Mouse (Mus musculus): ENCODE results near the gene Agap2.

Gene Agap2

GRCm38 (mm10) chr10:127078677-127079575 lies 3.8 kb downstream of the Agap2 start:
- ChIA-PET POLR2A (interaction anchor here in 3 of 4 experiments (0.5 to 3.8 kb wide), 24 partner anchors 8 to 1241 kb away, joined by 3 to 24 read pairs (median 3); partner anchors contain the start of genes Tspan31 (in 2 of the 3), Avil (in 1 of the 3), Cdk4 (in 1 of the 3) and Slc26a10 (in 1 of the 3)), CTCF (interaction anchor here in 2 of 4 experiments (0.5 to 1.3 kb wide), 7 partner anchors 16 to 1193 kb away, joined by 3 to 8 read pairs (median 6); partner anchors contain the start of gene Cdk4 (in 1 of the 2))

DNA sequence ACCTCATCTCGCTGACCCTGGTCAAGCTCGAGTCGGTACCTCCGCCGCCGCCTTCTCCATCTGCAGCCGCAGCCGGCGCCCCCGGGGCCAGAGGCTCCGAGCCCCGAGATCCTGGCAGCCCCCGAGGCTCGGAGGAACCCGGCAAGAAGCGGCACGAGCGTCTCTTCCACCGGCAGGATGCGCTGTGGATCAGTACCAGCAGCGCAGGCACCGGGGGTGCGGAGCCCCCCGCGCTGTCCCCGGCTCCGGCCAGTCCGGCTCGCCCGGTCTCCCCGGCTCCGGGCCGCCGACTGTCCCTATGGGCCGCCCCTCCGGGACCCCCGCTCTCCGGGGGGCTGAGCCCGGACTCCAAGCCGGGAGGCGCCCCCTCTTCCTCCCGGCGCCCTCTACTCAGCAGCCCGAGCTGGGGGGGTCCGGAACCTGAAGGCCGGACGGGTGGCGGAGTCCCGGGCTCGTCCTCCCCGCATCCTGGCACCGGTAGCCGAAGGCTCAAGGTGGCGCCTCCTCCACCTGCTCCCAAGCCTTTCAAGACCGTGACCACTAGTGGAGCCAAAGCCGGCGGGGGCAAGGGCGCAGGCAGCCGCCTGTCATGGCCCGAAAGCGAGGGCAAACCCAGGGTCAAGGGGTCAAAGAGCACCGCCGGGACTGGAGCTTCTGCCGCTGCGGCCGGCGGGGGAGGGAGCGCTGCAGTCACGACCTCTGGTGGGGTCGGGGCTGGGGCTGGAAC lies 4.7 kb downstream of the Agap2 start:
- POLR2A ChIA-PET: interaction anchor here in 3 of 4 experiments (1.0 to 3.8 kb wide), 10 partner anchors 9 to 211 kb away, joined by 3 to 24 read pairs (median 3); partner anchors contain the start of genes Cdk4 (in 1 of the 3) and Tspan31 (in 1 of the 3)
- CTCF ChIA-PET: interaction anchor here in 2 of 4 experiments (0.5 to 1.5 kb wide), 6 partner anchors 9 to 1192 kb away, joined by 3 to 6 read pairs (median 4); no protein-coding TSS in a partner anchor

GRCm38 (mm10) chr10:127080901-127081780 lies 6.1 kb downstream of the Agap2 start:
- ChIA-PET CTCF (interaction anchor here in 3 of 4 experiments (0.7 to 1.5 kb wide), 4 partner anchors 8 to 103 kb away, joined by 3 to 5 read pairs (median 4); no protein-coding TSS in a partner anchor), POLR2A (interaction anchor here (0.5 to 3.8 kb wide), 12 partner anchors 10 to 346 kb away, joined by 3 to 24 read pairs (median 4); partner anchors contain the start of genes Cdk4 (in 1 of the 4), Pip4k2c (in 1 of the 4) and Tspan31 (in 1 of the 4))

GRCm38 (mm10) chr10:127081996-127082620 lies 7.0 kb downstream of the Agap2 start:
- CTCF ChIA-PET: interaction anchor here in 2 of 4 experiments (0.7 to 1.6 kb wide), 3 partner anchors 24 to 104 kb away, joined by 3 to 5 read pairs (median 4); no protein-coding TSS in a partner anchor

GRCm38 (mm10) chr10:127083292-127083914 lies 8.3 kb downstream of the Agap2 start:
- POLR2A ChIA-PET: interaction anchor here in 1 of 4 experiments (1.4 to 1.5 kb wide), 2 partner anchors 17 to 37 kb away, joined by 3 to 5 read pairs; partner anchors contain the start of gene Os9
- CTCF ChIA-PET: interaction anchor here in 3 of 4 experiments (0.5 to 1.6 kb wide), 4 partner anchors 9 to 25 kb away, joined by 3 to 4 read pairs (median 3); no protein-coding TSS in a partner anchor

More at GRCm38 (mm10) chr10:127081996-127082620, 7.0 kb downstream of the Agap2 start:
- POLR2A ChIA-PET: interaction anchor here in 3 of 4 experiments (0.6 to 1.5 kb wide), 6 partner anchors 11 to 345 kb away, joined by 3 to 6 read pairs (median 4); partner anchors contain the start of genes Cdk4 (in 1 of the 3) and Os9 (in 1 of the 3)

DNA sequence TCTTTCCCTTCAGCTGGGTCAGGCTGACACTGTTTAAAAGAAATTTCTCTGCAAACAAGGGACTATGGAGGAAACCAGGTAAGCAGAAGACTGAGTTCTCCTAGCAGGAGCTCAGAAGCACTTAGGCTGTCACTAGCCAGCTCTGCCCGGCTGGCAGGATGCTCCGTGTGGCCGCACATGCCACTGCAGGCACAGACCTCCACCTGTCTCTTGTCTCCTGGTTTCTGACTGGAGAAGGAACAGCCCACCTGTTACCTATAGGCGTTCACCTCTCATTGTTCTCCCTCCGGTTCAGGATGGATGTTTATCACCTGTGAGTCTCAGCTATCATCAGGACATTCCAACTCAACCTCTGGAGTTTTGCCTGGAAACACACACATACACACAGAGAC lies 8.8 kb downstream of the Agap2 start:
- POLR2A ChIA-PET: interaction anchor here in 2 of 4 experiments (1.5 to 2.1 kb wide), 2 partner anchors 8 to 17 kb away, joined by 3 to 7 read pairs; partner anchors contain the start of gene Agap2 (in 1 of the 2)
- CTCF ChIA-PET: interaction anchor here in 3 of 4 experiments (0.5 to 1.6 kb wide), 4 partner anchors 8 to 26 kb away, joined by 3 to 4 read pairs (median 3); no protein-coding TSS in a partner anchor

GRCm38 (mm10) chr10:127085052-127085451 lies 10.0 kb downstream of the Agap2 start:
- CTCF ChIA-PET: interaction anchor here in 1 of 4 experiments (0.7 to 1.8 kb wide), 2 partner anchors 10 to 112 kb away, joined by 3 to 7 read pairs; partner anchors contain the start of gene Agap2
- POLR2A ChIA-PET: interaction anchor here in 2 of 4 experiments (1.0 to 2.1 kb wide), 4 partner anchors 9 to 160 kb away, joined by 3 to 7 read pairs (median 6); partner anchors contain the start of genes Agap2 (in 1 of the 2) and Tspan31 (in 1 of the 2)

DNA sequence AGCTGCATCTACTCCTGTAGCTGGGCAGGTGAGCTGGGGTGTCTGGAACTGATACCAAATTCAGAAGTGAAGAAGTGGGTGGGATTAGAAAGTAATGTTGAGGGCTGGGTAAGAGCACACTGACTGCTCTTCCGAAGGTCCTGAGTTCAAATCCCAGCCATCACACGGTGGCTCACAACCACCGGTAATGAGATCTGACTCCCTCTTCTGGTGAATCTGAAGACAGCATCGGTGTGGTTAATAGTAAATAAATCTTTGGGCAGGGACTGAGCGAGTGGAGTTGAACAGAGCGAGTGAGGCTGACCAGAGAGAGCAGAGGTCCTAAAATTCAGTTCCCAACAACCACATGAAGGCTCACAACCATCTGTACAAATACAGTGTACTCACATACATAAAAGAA lies 10.5 kb downstream of the Agap2 start:
- CTCF ChIA-PET: interaction anchor here in 2 of 4 experiments (0.7 to 1.8 kb wide), 4 partner anchors 8 to 112 kb away, joined by 3 to 7 read pairs (median 4); partner anchors contain the start of gene Agap2 (in 1 of the 2)
- POLR2A ChIA-PET: interaction anchor here in 2 of 4 experiments (1.0 to 2.1 kb wide), 4 partner anchors 10 to 161 kb away, joined by 3 to 7 read pairs (median 6); partner anchors contain the start of genes Agap2 (in 1 of the 2) and Tspan31 (in 1 of the 2)

- ChIA-PET CTCF (interaction anchor here (0.6 to 1.7 kb wide), 12 partner anchors 11 to 436 kb away, joined by 3 to 5 read pairs (median 4); partner anchors contain the start of genes Agap2 (in 2 of the 4) and Os9 (in 1 of the 4)), POLR2A (interaction anchor here (0.6 to 2.1 kb wide), 12 partner anchors 12 to 447 kb away, joined by 3 to 7 read pairs (median 3); partner anchors contain the start of gene Tspan31 (in 3 of the 4))
Measured at GRCm38 (mm10) chr10:127090560-127091411, 15.7 kb downstream of the Agap2 start.

- ChIA-PET CTCF (interaction anchor here in 3 of 4 experiments (0.6 to 1.7 kb wide), 12 partner anchors 8 to 435 kb away, joined by 3 to 5 read pairs (median 4); partner anchors contain the start of gene Agap2 (in 2 of the 3)), POLR2A (interaction anchor here (0.5 to 2.8 kb wide), 11 partner anchors 11 to 417 kb away, joined by 3 to 10 read pairs (median 3); partner anchors contain the start of gene Tspan31 (in 3 of the 4))
Measured at GRCm38 (mm10) chr10:127091507-127092396, 16.7 kb downstream of the Agap2 start.

DNA sequence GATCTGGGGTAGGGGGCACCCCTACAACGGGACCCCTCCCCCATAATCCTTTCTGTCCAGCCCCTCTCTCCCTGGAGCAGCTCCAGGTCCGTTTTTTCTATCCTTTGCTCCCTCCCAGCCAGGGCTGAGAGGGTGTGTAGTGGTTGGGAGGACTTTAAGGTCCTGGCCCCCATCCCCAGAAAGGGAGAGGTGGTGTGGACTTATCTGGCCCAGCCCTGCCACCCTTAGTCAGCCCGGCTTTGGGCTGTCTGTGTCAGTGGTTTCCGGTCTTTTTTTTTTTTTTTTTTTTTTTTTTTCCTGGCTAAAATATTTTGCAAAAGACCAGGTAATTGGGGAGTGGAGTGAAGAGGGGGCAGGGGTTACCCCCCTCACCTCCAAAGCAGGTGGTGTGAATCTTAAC lies 17.7 kb downstream of the Agap2 start:
- ChIA-PET POLR2A (interaction anchor here in 1 of 4 experiments (1.9 to 2.8 kb wide), 3 partner anchors 12 to 30 kb away, joined by 7 to 10 read pairs (median 8); partner anchors contain the start of gene Tspan31), CTCF (interaction anchor here in 2 of 4 experiments (1.3 to 1.4 kb wide), 2 partner anchors 9 to 12 kb away, joined by 3 to 4 read pairs; no protein-coding TSS in a partner anchor)

GRCm38 (mm10) chr10:127094382-127094802 lies 19.3 kb downstream of the Agap2 start:
- CTCF ChIA-PET: interaction anchor here in 2 of 4 experiments (1.4 to 1.7 kb wide), 2 partner anchors 36 to 255 kb away, joined by 3 to 4 read pairs; no protein-coding TSS in a partner anchor
- POLR2A ChIA-PET: interaction anchor here in 3 of 4 experiments (0.6 to 1.9 kb wide), 8 partner anchors 16 to 644 kb away, joined by 3 to 8 read pairs (median 4); partner anchors contain the start of genes Os9 (in 1 of the 3) and Tspan31 (in 1 of the 3)

DNA sequence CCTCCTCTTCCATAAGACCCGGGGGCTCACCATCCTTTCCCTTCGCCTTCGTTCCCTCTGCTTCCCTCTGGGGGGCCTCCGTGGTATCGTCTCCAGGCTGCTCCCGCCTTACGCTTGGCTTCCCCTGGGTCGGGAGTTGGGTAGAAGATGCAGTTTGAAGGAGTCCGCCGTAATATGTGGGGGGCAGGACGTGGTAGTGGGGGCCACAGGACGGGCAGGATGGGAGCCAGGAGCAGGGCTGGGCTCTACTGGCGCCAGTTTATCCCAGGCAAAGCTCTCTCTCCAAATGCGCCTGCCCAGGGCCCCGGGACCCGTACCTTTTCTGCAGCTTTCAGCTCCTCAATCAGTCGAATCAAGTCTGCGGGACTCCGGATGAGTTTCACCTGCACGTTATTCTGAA lies 23.4 kb downstream of the Agap2 start:
- CTCF ChIA-PET: interaction anchor here in 2 of 4 experiments (0.9 to 1.0 kb wide), 2 partner anchors 40 kb away, joined by 3 read pairs; no protein-coding TSS in a partner anchor

More for the DNA sequence above, 23.4 kb downstream of the Agap2 start:
- POLR2A ChIA-PET: interaction anchor here in 3 of 4 experiments (0.6 to 2.2 kb wide), 7 partner anchors 10 to 165 kb away, joined by 3 to 5 read pairs (median 3); partner anchors contain the start of genes Os9 (in 2 of the 3), Eef1akmt3 (in 1 of the 3), Kif5a (in 1 of the 3) and Tspan31 (in 1 of the 3)

All from embryonic stem cell, embryonic (primary cell).